Mouse (Mus musculus): ENCODE data around the gene Nek8.

DNA sequence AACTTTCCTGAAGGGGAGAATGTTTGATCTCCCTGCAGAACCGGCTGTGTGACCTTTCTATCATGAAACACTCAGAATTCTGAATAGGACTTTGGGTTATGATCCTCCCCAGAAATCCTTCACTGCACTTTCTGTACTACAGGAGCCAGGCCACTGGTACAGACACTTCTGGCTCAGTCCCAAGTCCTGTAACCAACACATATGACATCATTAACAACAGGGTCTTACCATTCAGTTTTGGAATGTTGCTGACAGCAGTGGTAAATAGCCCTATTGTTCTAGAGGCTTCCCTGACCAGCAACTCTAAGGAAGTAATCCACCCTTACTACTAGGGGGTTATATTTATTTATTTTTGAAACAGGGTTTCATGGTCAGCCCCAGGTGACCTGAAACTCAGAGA, 16.6 kb upstream of the Nek8 start, which contains the start of gene Proca1:
- TF ChIP-seq CTCF (IDR thresholded peaks at IDR 0.05; ENCODE audit: control insufficient read depth, insufficient read depth, low read length) (no peak), POLR2A (IDR thresholded peaks at IDR 0.05; ENCODE audit: borderline replicate concordance, control insufficient read depth, low read depth, low read length) (no peak)
